Mouse (Mus musculus): Measurements from ENCODE around the gene Fam186b. TPM values are rescaled to one million over a fixed set of nuclear protein-coding genes. Genes with fewer than 3 reads are reported as not detected.
"Not testable (repeated sequence)": the region's sequence is repeated elsewhere in the genome, so short reads cannot be mapped to it uniquely, and the experiment has no call there.

Fam186b gene
- polyA plus RNA-seq, 1 experiment = 0.36 TPM

- TF ChIP-seq POLR2A (IDR thresholded peaks at IDR 0.05; ENCODE audit: borderline replicate concordance, extremely low read depth, insufficient read depth, insufficient read length, poor library complexity, severe bottlenecking) = no peak
- no peak for TF ChIP-seq CTCF (IDR thresholded peaks at IDR 0.05; ENCODE audit: borderline replicate concordance, extremely low read depth, insufficient read depth, insufficient read length)
Measured at GRCm38 (mm10) chr15:99255241-99255749, 40.4 kb downstream of the Fam186b start.

DNA sequence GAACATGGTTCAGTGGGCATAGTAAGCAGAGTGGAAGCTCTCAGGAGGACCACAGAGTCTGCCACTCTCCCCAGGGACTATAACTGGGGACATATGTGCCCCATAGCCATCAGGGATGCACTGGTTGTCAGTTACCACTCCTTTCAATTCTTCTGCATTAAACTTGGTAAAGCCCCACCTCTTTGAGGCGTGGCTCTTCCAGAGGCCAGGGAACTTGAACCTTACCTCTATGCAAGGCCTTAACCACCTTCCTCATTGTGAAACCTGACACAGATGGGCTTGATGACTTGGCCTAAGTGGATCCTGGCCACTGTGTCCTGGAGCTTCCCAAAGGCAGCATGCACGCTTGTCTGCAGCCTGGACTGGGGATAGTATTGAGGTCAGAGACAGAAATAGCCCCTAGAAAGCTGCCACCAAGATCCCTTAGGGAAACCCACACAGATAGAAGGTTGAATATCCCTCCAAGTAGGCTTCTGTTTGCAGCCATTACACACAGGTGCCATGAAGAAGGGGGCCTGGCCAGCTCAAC lies 41.1 kb downstream of the Fam186b start:
- TF ChIP-seq CTCF (IDR thresholded peaks at IDR 0.05; ENCODE audit: borderline replicate concordance, extremely low read depth, insufficient read depth, insufficient read length) (no peak), POLR2A (IDR thresholded peaks at IDR 0.05; ENCODE audit: borderline replicate concordance, extremely low read depth, insufficient read depth, insufficient read length, poor library complexity, severe bottlenecking) (no peak)
- DNase-seq (ENCODE audit: low read depth) = no peak

More at GRCm38 (mm10) chr15:99255241-99255749, 40.4 kb downstream of the Fam186b start:
- no peak for DNase-seq (ENCODE audit: low read depth)

GRCm38 (mm10) chr15:99253772-99254171 lies 41.9 kb downstream of the Fam186b start:
- no peak for DNase-seq (ENCODE audit: low read depth)
- TF ChIP-seq CTCF (IDR thresholded peaks at IDR 0.05; ENCODE audit: borderline replicate concordance, extremely low read depth, insufficient read depth, insufficient read length) = no peak
- TF ChIP-seq POLR2A (IDR thresholded peaks at IDR 0.05; ENCODE audit: borderline replicate concordance, extremely low read depth, insufficient read depth, insufficient read length, poor library complexity, severe bottlenecking) = no peak

DNA sequence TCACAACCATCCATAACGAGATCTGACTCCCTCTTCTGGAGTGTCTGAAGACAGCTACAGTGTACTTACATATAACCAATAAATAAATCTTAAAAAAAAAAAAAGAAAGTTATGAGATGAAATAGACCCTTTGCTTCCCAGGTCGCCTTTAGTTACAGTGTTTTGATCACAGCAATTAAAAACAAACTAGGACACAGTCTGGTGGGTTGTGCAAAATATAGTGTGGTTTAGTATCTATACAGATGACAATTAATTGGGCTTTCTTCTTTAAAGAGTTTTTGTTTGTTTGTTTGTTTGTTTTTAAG lies 42.6 kb downstream of the Fam186b start:
- DNase-seq (ENCODE audit: low read depth) = not testable (repeated sequence)

GRCm38 (mm10) chr15:99252381-99253174 lies 43.1 kb downstream of the Fam186b start:
- DNase-seq (ENCODE audit: low read depth) = no peak
- no peak for TF ChIP-seq POLR2A (IDR thresholded peaks at IDR 0.05; ENCODE audit: borderline replicate concordance, extremely low read depth, insufficient read depth, insufficient read length, poor library complexity, severe bottlenecking)
- TF ChIP-seq CTCF (IDR thresholded peaks at IDR 0.05; ENCODE audit: borderline replicate concordance, extremely low read depth, insufficient read depth, insufficient read length) = no peak

DNA sequence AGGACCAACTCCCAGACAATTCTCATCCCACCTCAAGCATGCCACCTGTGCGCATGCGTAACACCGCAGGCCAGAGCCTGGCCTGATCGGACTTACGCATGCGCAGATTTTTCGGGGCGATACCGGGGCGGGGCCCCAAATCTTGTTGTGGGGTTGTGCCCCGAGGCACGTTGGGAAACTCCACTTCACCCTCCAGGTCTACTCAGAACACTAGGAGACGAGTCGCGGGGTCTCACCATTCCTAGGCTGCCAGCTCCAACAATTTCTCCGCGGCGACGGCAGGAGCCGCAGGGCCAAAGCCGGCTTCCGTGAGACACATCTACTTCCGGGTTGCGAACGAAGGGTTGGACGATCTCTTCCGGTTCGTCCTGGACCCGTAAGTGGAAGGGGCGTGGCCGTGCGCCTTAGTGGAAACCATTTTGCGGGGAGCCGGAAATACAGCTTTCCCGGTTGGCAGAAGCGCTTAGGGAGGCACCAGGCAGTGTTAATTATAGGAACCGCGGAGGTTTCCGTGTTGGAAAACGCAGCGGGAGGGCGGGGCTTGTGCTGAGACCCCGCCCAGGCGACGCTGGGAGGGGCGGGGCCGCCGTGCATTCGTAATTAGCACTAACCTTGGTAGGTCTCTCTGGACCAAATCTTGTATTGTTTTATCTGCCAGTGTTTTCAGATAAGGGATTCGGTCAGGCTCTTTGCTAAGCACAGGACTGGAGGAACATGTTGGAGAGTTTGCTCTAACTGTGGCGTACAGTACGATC lies 43.9 kb downstream of the Fam186b start, which contains the start of gene Mcrs1:
Mcrs1 (minus strand) TSS at position 336 of the 755 bp plus-strand sequence.
- TF ChIP-seq CTCF (IDR thresholded peaks at IDR 0.05; ENCODE audit: borderline replicate concordance, extremely low read depth, insufficient read depth, insufficient read length) (no peak), POLR2A (IDR thresholded peaks at IDR 0.05; ENCODE audit: borderline replicate concordance, extremely low read depth, insufficient read depth, insufficient read length, poor library complexity, severe bottlenecking) (peak; percentile 51; the same call in 1 of the 2 replicates)
- peak; percentile 100 for DNase-seq (ENCODE audit: low read depth)

GRCm38 (mm10) chr15:99251111-99251510 lies 44.6 kb downstream of the Fam186b start:
- DNase-seq (ENCODE audit: low read depth) = not testable (repeated sequence)

DNA sequence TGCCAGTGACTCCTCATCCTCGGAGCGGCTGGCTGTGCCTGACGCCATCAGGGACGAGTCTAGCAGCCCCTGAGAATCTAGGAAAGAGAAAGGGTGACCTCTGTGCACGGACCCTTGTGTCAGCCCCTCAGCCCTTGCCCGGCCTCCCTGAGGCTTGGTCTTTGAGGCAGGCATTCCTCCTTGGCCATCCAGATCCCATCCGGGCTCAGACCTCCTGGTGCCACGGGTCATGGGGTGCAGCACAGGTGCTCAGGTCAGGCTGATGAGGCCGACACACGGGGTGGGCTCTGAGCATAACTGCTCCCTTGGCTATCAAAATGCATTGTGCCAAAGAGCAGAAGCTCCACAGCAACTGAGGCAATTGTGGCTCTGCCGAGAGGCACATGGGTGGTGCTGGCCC lies 45.8 kb downstream of the Fam186b start:
- DNase-seq (ENCODE audit: low read depth) = no peak
- TF ChIP-seq CTCF (IDR thresholded peaks at IDR 0.05; ENCODE audit: borderline replicate concordance, extremely low read depth, insufficient read depth, insufficient read length) = no peak
- no peak for TF ChIP-seq POLR2A (IDR thresholded peaks at IDR 0.05; ENCODE audit: borderline replicate concordance, extremely low read depth, insufficient read depth, insufficient read length, poor library complexity, severe bottlenecking)

- no peak for TF ChIP-seq CTCF (IDR thresholded peaks at IDR 0.05; ENCODE audit: borderline replicate concordance, extremely low read depth, insufficient read depth, insufficient read length)
- TF ChIP-seq POLR2A (IDR thresholded peaks at IDR 0.05; ENCODE audit: borderline replicate concordance, extremely low read depth, insufficient read depth, insufficient read length, poor library complexity, severe bottlenecking) = no peak
- DNase-seq (ENCODE audit: low read depth) = no peak
Measured at GRCm38 (mm10) chr15:99248972-99249371, 46.7 kb downstream of the Fam186b start.

DNA sequence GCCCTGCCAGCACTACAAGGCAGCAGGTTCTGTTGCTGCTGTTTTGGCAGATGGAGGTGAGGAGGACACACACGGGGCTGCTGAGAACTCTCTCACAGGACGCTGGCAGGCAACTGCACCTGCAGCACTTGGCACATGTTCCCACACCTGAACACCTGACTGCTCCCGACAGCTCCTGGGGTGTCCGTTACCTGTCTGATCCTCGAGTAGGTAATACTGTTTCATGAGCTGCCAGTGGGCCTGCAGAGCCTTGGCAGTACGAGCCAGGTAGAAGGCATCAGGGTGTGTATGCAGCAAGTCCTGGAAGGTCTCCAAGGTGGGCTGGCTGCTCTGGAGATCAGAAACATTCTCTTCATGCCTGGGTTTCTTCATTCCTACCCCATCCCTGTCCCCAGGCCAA lies 49.0 kb downstream of the Fam186b start:
- DNase-seq (ENCODE audit: low read depth) = not testable (repeated sequence)

DNA sequence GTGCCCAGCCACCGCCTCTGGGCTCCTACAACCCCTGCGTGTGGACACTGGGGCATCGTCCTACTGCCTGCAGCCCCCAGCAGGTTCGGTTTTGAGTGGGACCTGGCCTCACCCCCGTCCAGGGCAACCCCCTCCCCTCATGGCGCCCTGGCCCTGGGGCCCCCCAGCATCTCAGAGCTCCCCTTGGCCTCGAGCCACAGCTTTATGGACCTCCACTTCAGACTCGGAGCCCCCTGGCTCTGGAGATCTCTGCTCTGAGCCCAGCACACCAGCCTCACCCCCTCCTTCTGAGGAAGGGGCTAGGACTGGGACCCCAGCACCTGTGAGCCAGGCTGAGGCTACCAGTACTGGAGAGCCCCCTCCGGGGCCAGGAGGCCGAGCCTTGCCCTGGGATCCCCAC lies 53.6 kb downstream of the Fam186b start:
- TF ChIP-seq POLR2A (IDR thresholded peaks at IDR 0.05; ENCODE audit: borderline replicate concordance, extremely low read depth, insufficient read depth, insufficient read length, poor library complexity, severe bottlenecking) (no peak), CTCF (IDR thresholded peaks at IDR 0.05; ENCODE audit: borderline replicate concordance, extremely low read depth, insufficient read depth, insufficient read length) (no peak)
- no peak for DNase-seq (ENCODE audit: low read depth)

DNA sequence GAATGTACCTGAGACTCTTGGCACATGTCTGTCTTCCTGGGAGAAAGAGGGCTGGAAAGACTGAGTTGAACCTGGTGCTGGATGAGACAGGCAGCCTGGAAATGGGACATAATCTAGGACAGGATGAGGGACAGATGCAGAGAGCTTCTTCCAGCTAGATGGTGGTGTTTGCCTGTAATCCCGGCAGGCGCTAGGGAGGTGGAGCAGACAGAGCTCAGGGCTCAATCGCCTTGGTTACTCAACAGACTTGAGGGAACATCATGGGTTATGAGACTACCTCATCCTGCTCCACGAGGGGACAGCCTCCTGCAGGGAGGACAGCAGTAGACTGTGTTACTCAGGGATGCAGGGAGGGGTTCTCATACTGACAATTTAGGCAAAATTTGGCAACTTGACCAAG lies 54.4 kb downstream of the Fam186b start:
- TF ChIP-seq CTCF (IDR thresholded peaks at IDR 0.05; ENCODE audit: borderline replicate concordance, extremely low read depth, insufficient read depth, insufficient read length) = no peak
- TF ChIP-seq POLR2A (IDR thresholded peaks at IDR 0.05; ENCODE audit: borderline replicate concordance, extremely low read depth, insufficient read depth, insufficient read length, poor library complexity, severe bottlenecking) = no peak
- no peak for DNase-seq (ENCODE audit: low read depth)
